Mouse (Mus musculus) regulatory T cell (primary cell): ENCODE results near the gene Psmc3.
"Not testable (repeated sequence)": the region's sequence is repeated elsewhere in the genome, so short reads cannot be mapped to it uniquely, and the experiment has no call there.

Experiments
- in situ Hi-C: fragments of 300-600 bp; cut with MboI, MseI; formaldehyde crosslinking; loops from one replicate; pipeline ENCODE4 v1.15.1; 2025; ENCODE audit warnings: high pct_unique_total_duplicates

Psmc3 gene

GRCm38 (mm10) chr2:91111832-91112231 lies 58.0 kb downstream of the Psmc3 start:
- in situ Hi-C loops, result not testable (repeated sequence)

DNA sequence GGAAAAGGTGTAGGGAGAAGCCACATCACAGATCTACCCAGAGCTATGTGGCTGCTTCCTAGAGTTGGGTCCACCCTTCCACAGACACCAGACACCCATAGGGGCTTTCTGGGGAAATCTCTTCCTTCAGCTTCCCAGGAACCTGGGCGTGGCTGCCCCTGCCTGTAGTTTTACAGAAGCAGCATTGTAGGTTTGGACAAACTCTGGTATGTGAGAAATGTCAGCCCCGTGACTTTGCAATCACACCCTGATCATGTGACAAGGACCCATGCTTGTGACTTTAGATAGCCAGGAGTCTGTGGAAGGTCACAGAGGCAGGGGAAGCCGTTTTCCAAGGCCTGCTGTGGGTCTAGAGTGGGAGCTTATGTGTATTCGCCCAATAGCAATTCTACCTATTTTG lies 58.7 kb downstream of the Psmc3 start:
- in situ Hi-C loops, result no loop called here

GRCm38 (mm10) chr2:91113334-91113733 lies 59.5 kb downstream of the Psmc3 start:
- in situ Hi-C loops, result no loop called here

DNA sequence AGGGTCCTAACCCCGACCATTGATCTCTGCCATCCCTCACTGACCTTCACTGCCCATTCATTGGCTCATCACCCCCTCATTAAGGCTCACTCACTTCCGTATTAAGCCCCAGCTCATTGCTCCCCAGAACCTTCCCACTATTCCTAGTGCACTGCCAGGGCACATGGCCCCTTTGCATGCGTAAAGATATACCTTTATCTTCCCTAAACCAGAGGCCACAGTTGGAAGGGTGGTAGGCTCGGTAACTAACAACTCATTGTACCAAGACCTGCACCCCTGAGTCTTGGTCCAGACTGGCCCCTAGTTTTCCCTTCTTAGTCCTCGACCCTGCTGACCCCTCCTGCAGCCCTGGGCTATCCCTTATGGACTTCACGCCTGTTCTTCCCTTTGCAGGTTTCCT lies 60.0 kb downstream of the Psmc3 start:
- in situ Hi-C loops, result no loop called here

GRCm38 (mm10) chr2:91114781-91115577 lies 61.2 kb downstream of the Psmc3 start:
- in situ Hi-C loops, result no loop called here

- in situ Hi-C loops, result no loop called here
These were observed 61.8 kb downstream of the Psmc3 start for GRCm38 (mm10) chr2:91115578-91115970.
